Mouse (Mus musculus) E14TG2a.4 (cell line): ENCODE results near the gene Olfr1281.

Experiments
- CTCF ChIP-seq: conservative IDR thresholded peaks from 2 replicates; pipeline ENCODE4 v1.5.1; 2014; ENCODE audit warnings: low read length
- NANOG ChIP-seq: IDR thresholded peaks from 2 replicates; pipeline ENCODE4 v1.6.1; 2014; ENCODE audit warnings: borderline replicate concordance, low read length, mixed read lengths

- TF ChIP-seq CTCF (no peak), NANOG (no peak)
These were observed at the start of gene Olfr1281 for GRCm38 (mm10) chr2:111326220-111326619.
